ENCODE assay signal across 9 mouse cellular contexts in genomic region chr14:48371766-48372165, GRCm38 (mm10).
DNase-seq lines count a peak whose midpoint lies in the region; ATAC-seq and TF ChIP-seq lines count a peak whose summit lies in the region.
"Had no signal": no experiment of that assay in that cellular context is flagged by ENCODE, and none has a peak within 500 bp of the region (broad histone marks: within the 10 kb centered on the region; RNA-seq: fewer than 3 reads in every experiment).

No protein-coding gene starts in this region.

- no peak overlapping the region for H3K27ac ChIP-seq in kidney, adult 2 months (ENCODE audit: insufficient read depth, low read depth, low read length)
- H3K27ac ChIP-seq in forebrain, embryonic 11.5 days (ENCODE audit: low read depth, low read length): no peak overlapping the region
- H3K27ac ChIP-seq in midbrain, embryonic 13.5 days: no peak overlapping the region
- H3K27ac ChIP-seq: liver, embryonic 15.5 days had no signal

- no peak for TF ChIP-seq POLR2A in kidney, adult 2 months (IDR thresholded peaks at IDR 0.05; ENCODE audit: low read depth, low read length)

- peak; percentile 5 for DNase-seq in kidney, adult 2 months
- no peak for DNase-seq in kidney, adult 18-20 months
- peak; percentile 44 for DNase-seq in R1 (ENCODE audit: low read depth, low spot score)
- DNase-seq in forebrain, embryonic 11.5 days (ENCODE audit: low spot score): peak; percentile 68
- DNase-seq in layer of hippocampus, postnatal 36 days: peak; percentile 29 to 39
- peak; percentile 61 for DNase-seq in thymus, postnatal 0 days (ENCODE audit: low spot score)
- no peak for DNase-seq in spleen, postnatal 14 days (ENCODE audit: low spot score in 2 of 2)

- TF ChIP-seq CTCF in kidney, adult 2 months (conservative IDR thresholded peaks at IDR 0.05; ENCODE audit: insufficient read depth, insufficient read length, low read depth, low read length): peak; percentile 16; the same call in 1 of the 2 replicates

- H3K36me3 ChIP-seq in kidney, adult 2 months (ENCODE audit: control insufficient read depth, insufficient read depth, low read length): no peaks in the 10 kb centered on the region
- H3K36me3 ChIP-seq in forebrain, embryonic 11.5 days (ENCODE audit: control insufficient read depth, insufficient read depth, low read length): no peaks in the 10 kb centered on the region
- H3K36me3 ChIP-seq in midbrain, embryonic 13.5 days: no peaks in the 10 kb centered on the region
- H3K36me3 ChIP-seq: liver, embryonic 15.5 days had no signal

- no peaks in the 10 kb centered on the region for H3K9me3 ChIP-seq in forebrain, embryonic 11.5 days (ENCODE audit: control insufficient read depth, low read length)
- no peaks in the 10 kb centered on the region for H3K9me3 ChIP-seq in midbrain, embryonic 13.5 days
- H3K9me3 ChIP-seq: liver, embryonic 15.5 days had no signal

- no peak overlapping the region for H3K9ac ChIP-seq in forebrain, embryonic 11.5 days (ENCODE audit: low read length)
- no peak overlapping the region for H3K9ac ChIP-seq in midbrain, embryonic 13.5 days (replicated peaks)
- H3K9ac ChIP-seq: liver, embryonic 15.5 days had no signal

- no peak overlapping the region for H3K4me2 ChIP-seq in forebrain, embryonic 11.5 days (ENCODE audit: low read depth, low read length, severe bottlenecking)
- H3K4me2 ChIP-seq in midbrain, embryonic 13.5 days (replicated peaks): no peak overlapping the region
- H3K4me2 ChIP-seq: liver, embryonic 15.5 days had no signal

- no peaks in the 10 kb centered on the region for H3K4me1 ChIP-seq in kidney, adult 2 months (ENCODE audit: control insufficient read depth, insufficient read depth, low read length)
- H3K4me1 ChIP-seq in forebrain, embryonic 11.5 days (replicated peaks; ENCODE audit: control insufficient read depth, insufficient read depth, low read length): peaks cover 3% of the 10 kb centered on the region; the same call in 1 of the 2 replicates
- peaks cover 10% of the 10 kb centered on the region for H3K4me1 ChIP-seq in midbrain, embryonic 13.5 days (replicated peaks)
- H3K4me1 ChIP-seq: liver, embryonic 15.5 days had no signal

- H3K27me3 ChIP-seq in kidney, adult 2 months (replicated peaks; ENCODE audit: control insufficient read depth, insufficient read depth, low read length): no peaks in the 10 kb centered on the region
- H3K27me3 ChIP-seq in forebrain, embryonic 11.5 days (ENCODE audit: control insufficient read depth, insufficient read depth, low read length): no peaks in the 10 kb centered on the region
- peaks cover 5% of the 10 kb centered on the region; the same call in 1 of the 2 replicates for H3K27me3 ChIP-seq in midbrain, embryonic 13.5 days
- H3K27me3 ChIP-seq: liver, embryonic 15.5 days had no signal

- WGBS in kidney, adult 2 months: 58% methylated on average over 5 of the region's 5 CpGs
- 52% methylated on average over 5 of the region's 5 CpGs for WGBS in forebrain, embryonic 11.5 days
- WGBS in midbrain, embryonic 13.5 days: 44% methylated on average over 5 of the region's 5 CpGs

- no peak overlapping the region for H3K4me3 ChIP-seq in kidney, adult 2 months (ENCODE audit: insufficient read depth, low read depth, low read length)
- no peak overlapping the region for H3K4me3 ChIP-seq in forebrain, embryonic 11.5 days (ENCODE audit: low read depth, low read length)
- H3K4me3 ChIP-seq in midbrain, embryonic 13.5 days (replicated peaks): no peak overlapping the region
- H3K4me3 ChIP-seq: liver, embryonic 15.5 days had no signal

- peak; percentile 76 for ATAC-seq in forebrain, embryonic 11.5 days (replicated peaks; ENCODE audit: low FRiP score)
- peak; percentile 89 for ATAC-seq in midbrain, embryonic 13.5 days

Comparison
In these comparisons a context has a peak if more than half of its experiments do, and no peak if none do; other contexts are left out.
1. DNase-seq: peak in kidney, adult 2 months (single experiment), R1 (single experiment), forebrain, embryonic 11.5 days (single experiment), layer of hippocampus, postnatal 36 days (2 of 2) and thymus, postnatal 0 days (single experiment); none in kidney, adult 18-20 months (single experiment) and spleen, postnatal 14 days (0 of 2).